Mouse (Mus musculus) left cerebral cortex, postnatal 14 days (tissue): ENCODE results near the gene Tmem165. TPM values are rescaled to one million over a fixed set of nuclear protein-coding genes. Genes with fewer than 3 reads are reported as not detected.
A peak's percentile ranks its signal among the peaks of the same experiment; 100 is the strongest.

ENCODE experiments used
- DNase-seq, 2 experiments: peaks; one replicate each; pipeline ENCODE4 v3.0.0; 2021 to 2022; ENCODE audit warnings: low spot score in 2 of 2, mixed read lengths in 1 of 2
- intact Hi-C: fragments of 180-260 bp; cut with DNase I; formaldehyde crosslinking; loops from one replicate; pipeline ENCODE4 v1.15.1; 2025
- total RNA-seq, 2 experiments: library from RNA; stranded (reverse); gene quantifications; 2 replicates each; pipeline ENCODE4 v1.2.3; 2021

The Tmem165 gene
- total RNA-seq, 2 experiments from 2014 or later: 36.1 to 36.3 TPM

GRCm38 (mm10) chr5:76163828-76164390 lies 19.8 kb upstream of the Tmem165 start:
- DNase-seq: no peak
- intact Hi-C loops: no loop called here

GRCm38 (mm10) chr5:76164827-76165226 lies 18.9 kb upstream of the Tmem165 start:
- no peak for DNase-seq

GRCm38 (mm10) chr5:76170522-76170921 lies 13.2 kb upstream of the Tmem165 start:
- intact Hi-C loops: no loop called here
- DNase-seq: no peak

More at GRCm38 (mm10) chr5:76164827-76165226, 18.9 kb upstream of the Tmem165 start:
- intact Hi-C loops: no loop called here

GRCm38 (mm10) chr5:76171039-76171438 lies 12.6 kb upstream of the Tmem165 start:
- intact Hi-C loops: no loop called here
- DNase-seq: no peak

GRCm38 (mm10) chr5:76175051-76175450 lies 8.6 kb upstream of the Tmem165 start:
- intact Hi-C loops: no loop called here
- no peak for DNase-seq

- no peak for DNase-seq
- intact Hi-C loops: no loop called here
Observed at GRCm38 (mm10) chr5:76176411-76176810, 7.3 kb upstream of the Tmem165 start.

- intact Hi-C loops: no loop called here
- no peak for DNase-seq
Observed at GRCm38 (mm10) chr5:76176841-76177240, 6.8 kb upstream of the Tmem165 start.

- intact Hi-C loops: no loop called here
- DNase-seq: no peak
Observed at GRCm38 (mm10) chr5:76177664-76178063, 6.0 kb upstream of the Tmem165 start.

- intact Hi-C loops: no loop called here
- no peak for DNase-seq
Observed at GRCm38 (mm10) chr5:76179171-76179570, 4.5 kb upstream of the Tmem165 start.

- intact Hi-C loops: no loop called here
- no peak for DNase-seq
Observed at GRCm38 (mm10) chr5:76179791-76180190, 3.9 kb upstream of the Tmem165 start.

- intact Hi-C loops: loop anchor here (2.0 kb wide), 1 partner anchor 42 kb away; the partner anchor contains the start of gene Srd5a3
- no peak for DNase-seq
Observed at GRCm38 (mm10) chr5:76182326-76182725, 1.4 kb upstream of the Tmem165 start.

- peak in 1 of 2 experiments; percentile 24 for DNase-seq
- intact Hi-C loops: loop anchor here (2.0 kb wide), 1 partner anchor 42 kb away; the partner anchor contains the start of gene Srd5a3
Observed at GRCm38 (mm10) chr5:76183043-76183749, 484 bp upstream of the Tmem165 start.

- DNase-seq: peak; percentile 18 to 39
- intact Hi-C loops: no loop called here
Observed at GRCm38 (mm10) chr5:76184286-76185080, 803 bp downstream of the Tmem165 start.

- intact Hi-C loops: no loop called here
- DNase-seq: no peak
Observed at GRCm38 (mm10) chr5:76187885-76188284, 4.2 kb downstream of the Tmem165 start.

- intact Hi-C loops: no loop called here
- DNase-seq: no peak
Observed at GRCm38 (mm10) chr5:76190609-76191008, 6.9 kb downstream of the Tmem165 start.

GRCm38 (mm10) chr5:76193075-76193474 lies 9.4 kb downstream of the Tmem165 start:
- intact Hi-C loops: no loop called here
- DNase-seq: no peak

- intact Hi-C loops: no loop called here
Observed at GRCm38 (mm10) chr5:76194377-76194945, 10.8 kb downstream of the Tmem165 start.

GRCm38 (mm10) chr5:76199346-76199745 lies 15.7 kb downstream of the Tmem165 start:
- no peak for DNase-seq
- intact Hi-C loops: no loop called here

More at GRCm38 (mm10) chr5:76194377-76194945, 10.8 kb downstream of the Tmem165 start:
- DNase-seq: no peak

GRCm38 (mm10) chr5:76203171-76203570 lies 19.5 kb downstream of the Tmem165 start:
- intact Hi-C loops: no loop called here
- no peak for DNase-seq

- no peak for DNase-seq
- intact Hi-C loops: no loop called here
Observed at GRCm38 (mm10) chr5:76205886-76206285, 22.2 kb downstream of the Tmem165 start.
